Mouse (Mus musculus): ENCODE data around the gene Cldn3.
A peak's percentile ranks its signal among the peaks of the same experiment; 100 is the strongest.
"Not testable (repeated sequence)": the region's sequence is repeated elsewhere in the genome, so short reads cannot be mapped to it uniquely, and the experiment has no call there.

Gene Cldn3

GRCm38 (mm10) chr5:134985633-134986297, at the start of gene Cldn3:
TSS of gene Cldn3 (plus strand) at chr5:134986214.
- DNase-seq, result no peak

DNA sequence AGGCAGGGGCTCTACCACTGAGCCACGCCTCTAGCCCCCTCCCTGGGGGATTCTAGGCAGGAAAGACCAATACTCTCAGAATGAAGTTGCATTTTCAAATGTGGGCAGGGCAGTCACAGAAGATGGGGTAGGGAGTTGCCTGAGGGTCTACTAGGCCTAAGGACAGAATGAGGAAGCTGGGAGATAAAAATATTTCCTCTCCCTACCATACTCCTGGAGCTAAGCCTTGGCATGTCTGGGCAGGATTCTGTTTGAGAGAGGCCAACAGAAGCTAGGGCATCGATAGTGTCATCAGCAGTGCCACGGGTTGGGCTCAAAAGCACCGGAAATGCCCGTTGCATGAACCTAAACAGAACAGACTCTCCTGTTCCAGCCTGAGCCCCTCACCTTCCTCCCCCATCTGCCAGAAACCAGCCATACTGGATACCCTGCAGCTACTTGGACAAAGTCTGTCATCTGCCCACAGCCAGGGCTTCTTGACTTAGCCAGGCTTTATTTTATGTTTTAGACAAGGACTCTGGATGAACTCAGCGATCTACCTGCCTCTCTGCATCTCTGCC, 49.3 kb upstream of the Cldn3 start:
- DNase-seq, result no peak

DNA sequence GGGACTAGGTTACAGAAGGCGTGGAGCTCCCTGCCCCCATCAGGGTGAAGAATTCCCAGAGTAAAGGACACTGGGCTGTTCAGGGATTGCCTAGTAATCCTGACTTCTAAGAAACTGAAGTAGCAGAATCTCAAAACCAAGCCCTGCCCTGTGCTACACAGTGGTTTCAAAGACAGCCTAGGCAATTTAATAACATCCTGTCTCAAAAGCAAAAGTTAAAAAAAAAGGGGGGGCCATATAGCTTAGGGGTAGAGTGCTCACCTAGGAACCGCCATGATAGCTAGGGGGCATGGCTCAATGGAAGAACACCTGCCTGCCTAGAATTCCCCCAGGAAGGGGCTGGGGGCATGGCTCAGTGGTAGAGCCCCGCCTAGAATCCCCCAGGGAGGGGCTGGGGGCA, 46.9 kb upstream of the Cldn3 start:
- DNase-seq, result no peak

- not testable (repeated sequence) for DNase-seq
These were observed 46.5 kb upstream of the Cldn3 start for GRCm38 (mm10) chr5:134939554-134939953.

- no peak for DNase-seq
These were observed 44.4 kb upstream of the Cldn3 start for GRCm38 (mm10) chr5:134941472-134942209.

- no peak for DNase-seq
These were observed 43.3 kb upstream of the Cldn3 start for GRCm38 (mm10) chr5:134942740-134943139.

GRCm38 (mm10) chr5:134944179-134944578, 41.8 kb upstream of the Cldn3 start:
- no peak for DNase-seq

GRCm38 (mm10) chr5:134945266-134945959, 40.6 kb upstream of the Cldn3 start:
- no peak for DNase-seq

- DNase-seq, result no peak
These were observed 39.8 kb upstream of the Cldn3 start for GRCm38 (mm10) chr5:134946063-134946856.

DNA sequence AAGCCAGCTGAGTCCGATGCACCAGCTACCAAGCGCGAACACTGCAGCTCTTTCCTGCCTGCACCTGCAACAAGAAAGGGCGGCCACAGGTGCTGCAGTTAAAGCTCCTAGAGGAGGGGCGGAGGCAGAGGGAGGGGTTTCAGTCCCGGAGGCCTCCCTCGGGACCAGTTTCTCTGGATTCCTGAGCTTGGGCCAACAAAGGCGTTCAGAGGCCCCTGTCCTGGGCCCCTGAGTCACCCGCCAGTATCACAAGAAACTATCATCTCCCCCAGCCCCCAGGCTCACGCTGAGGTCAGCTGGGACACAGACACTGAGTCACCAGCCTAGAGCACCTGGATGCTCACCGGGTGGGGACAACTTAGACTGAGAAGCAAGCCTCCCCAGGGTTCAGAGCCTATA, 39.2 kb upstream of the Cldn3 start, which contains the start of gene Cldn4:
Cldn4 (minus strand) TSS at position 78 of the 399 bp plus-strand sequence.
- DNase-seq, result no peak

GRCm38 (mm10) chr5:134947420-134948084, 38.5 kb upstream of the Cldn3 start:
- DNase-seq, result no peak

- DNase-seq, result no peak
These were observed 38.0 kb upstream of the Cldn3 start for GRCm38 (mm10) chr5:134948085-134948439.

DNA sequence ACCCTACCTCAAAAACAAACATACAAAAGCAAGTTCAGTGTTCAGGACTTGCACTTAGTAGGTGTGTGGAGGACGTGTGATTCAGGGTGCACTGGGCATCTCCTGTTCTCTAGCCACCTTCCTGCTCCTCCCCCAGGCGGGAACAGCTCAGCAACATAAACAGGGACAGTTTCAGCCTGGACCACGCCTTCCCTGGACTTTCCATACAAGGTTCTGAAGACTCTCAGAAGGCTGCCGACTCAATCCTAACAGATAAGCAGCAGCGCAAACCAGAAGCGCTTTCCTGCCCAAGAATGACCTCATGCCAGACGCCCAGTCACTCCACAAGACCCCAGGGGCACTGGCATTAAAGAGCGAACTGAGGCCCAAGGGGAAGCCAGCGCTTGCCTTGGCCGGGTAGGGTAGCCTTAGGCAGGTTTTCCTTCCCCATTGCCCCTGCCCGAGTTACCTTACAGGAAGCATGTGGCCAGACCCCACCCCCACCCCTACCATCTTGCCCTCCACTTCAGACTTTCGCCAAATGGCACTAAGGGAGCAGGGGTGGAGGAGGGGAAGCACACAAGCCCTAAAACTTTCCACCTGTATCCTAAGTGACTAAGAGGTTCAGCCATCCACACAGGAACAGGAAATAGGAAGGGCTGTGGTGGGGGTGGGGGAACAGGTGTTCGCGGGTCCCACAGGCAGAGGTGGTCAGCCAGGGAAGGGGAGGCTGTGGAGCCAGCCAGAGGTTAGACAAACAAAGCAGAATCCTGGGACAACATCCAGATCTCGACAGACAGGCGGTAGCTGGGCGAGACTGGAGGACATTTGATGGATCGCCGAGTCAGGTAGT, 34.7 kb upstream of the Cldn3 start:
- no peak for DNase-seq

- DNase-seq, result no peak
These were observed 30.5 kb upstream of the Cldn3 start for GRCm38 (mm10) chr5:134955491-134955890.

DNA sequence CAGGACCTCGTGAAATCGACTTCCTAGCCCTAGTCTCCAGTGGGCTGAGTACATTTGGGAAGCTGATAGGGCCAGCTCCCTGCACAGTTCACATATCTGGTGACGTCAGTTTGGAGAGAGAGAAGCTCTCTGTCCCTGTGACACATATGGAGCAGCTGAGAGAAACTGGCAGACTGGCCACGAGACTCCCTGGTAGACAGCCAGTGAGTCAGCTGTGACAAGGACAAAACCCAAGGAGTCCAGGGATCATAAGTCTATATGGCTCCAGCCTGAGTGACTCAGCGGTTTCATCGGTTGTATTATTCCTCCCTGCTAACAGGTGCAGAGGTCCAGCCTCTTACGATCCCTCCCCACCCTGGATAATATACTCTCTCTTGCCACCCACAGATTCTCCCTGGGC, 26.9 kb upstream of the Cldn3 start:
- peak; percentile 11 for DNase-seq

GRCm38 (mm10) chr5:134960430-134960829, 25.6 kb upstream of the Cldn3 start:
- no peak for DNase-seq

- no peak for DNase-seq
These were observed 24.5 kb upstream of the Cldn3 start for GRCm38 (mm10) chr5:134961519-134961918.

DNA sequence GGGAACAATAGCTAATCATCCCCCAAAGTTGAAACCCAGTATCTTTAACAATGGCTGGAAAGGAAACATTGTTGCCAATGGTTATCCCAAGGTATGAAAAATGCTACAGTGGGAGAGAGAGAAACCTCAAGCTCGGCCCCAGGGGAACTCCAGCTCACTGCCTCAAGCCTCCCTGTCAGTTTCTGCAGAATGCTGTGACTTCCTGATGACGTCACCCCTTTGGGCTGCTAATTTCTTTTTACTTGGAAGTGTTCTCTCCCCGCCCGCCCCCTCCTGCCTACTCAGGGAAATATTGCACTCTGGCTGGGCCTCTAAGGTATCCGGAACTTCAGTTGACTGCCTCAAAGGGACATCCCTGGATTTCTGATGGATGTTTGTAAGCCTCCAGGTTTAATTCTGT, 22.5 kb upstream of the Cldn3 start:
- no peak for DNase-seq

DNA sequence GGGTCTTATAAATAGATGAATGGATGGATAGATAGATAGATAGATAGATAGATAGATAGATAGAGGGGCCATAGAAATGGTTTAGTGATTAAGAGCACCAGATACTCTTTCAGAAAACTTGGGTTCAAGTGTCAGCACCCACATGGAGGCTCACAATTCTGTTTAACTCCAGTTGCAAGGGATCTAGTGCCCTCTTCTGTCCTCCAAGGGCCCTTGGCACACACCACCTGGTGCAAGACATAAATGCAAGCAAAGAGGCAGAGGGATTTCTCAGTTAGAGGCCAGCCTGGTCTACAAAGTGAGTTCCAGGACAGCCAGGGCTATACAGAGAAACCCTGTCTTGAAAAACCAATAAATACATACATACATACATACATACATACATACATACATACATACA, 21.4 kb upstream of the Cldn3 start:
- DNase-seq, result not testable (repeated sequence)

GRCm38 (mm10) chr5:134965473-134965851, 20.6 kb upstream of the Cldn3 start:
- peak; percentile 36 for DNase-seq
